Mouse (Mus musculus) retina, embryonic 14.5 days (tissue): ENCODE results near the gene Gm136.
"Not testable (repeated sequence)": the region's sequence is repeated elsewhere in the genome, so short reads cannot be mapped to it uniquely, and the experiment has no call there.

Experiments used
- DNase-seq: peaks from one replicate; pipeline ENCODE4 v3.0.0-alpha.2; 2015; ENCODE audit warnings: low spot score

The Gm136 gene

DNA sequence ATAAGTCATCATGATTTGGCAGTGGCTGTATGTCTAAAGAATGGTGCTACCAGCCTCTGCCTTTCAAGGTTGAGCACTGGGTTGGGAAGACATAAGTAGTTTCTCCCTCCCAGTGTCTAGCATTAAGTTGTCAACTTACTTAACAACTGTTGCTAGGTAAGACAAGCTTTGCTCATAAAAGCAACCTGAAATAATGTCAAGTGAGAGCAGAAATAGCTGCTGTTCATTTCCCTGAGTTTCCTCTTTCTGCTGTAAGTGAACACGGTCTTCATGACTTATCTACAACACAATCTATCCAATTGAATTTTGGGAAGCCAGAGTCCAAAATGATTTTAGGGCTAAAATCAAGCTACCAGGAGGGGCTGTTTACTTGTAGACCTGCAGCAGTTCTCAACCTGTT, at the start of gene Gm136:
TSS of gene Gm136 (minus strand) at position 101 of the 400 bp plus-strand sequence.
- DNase-seq: no peak

DNA sequence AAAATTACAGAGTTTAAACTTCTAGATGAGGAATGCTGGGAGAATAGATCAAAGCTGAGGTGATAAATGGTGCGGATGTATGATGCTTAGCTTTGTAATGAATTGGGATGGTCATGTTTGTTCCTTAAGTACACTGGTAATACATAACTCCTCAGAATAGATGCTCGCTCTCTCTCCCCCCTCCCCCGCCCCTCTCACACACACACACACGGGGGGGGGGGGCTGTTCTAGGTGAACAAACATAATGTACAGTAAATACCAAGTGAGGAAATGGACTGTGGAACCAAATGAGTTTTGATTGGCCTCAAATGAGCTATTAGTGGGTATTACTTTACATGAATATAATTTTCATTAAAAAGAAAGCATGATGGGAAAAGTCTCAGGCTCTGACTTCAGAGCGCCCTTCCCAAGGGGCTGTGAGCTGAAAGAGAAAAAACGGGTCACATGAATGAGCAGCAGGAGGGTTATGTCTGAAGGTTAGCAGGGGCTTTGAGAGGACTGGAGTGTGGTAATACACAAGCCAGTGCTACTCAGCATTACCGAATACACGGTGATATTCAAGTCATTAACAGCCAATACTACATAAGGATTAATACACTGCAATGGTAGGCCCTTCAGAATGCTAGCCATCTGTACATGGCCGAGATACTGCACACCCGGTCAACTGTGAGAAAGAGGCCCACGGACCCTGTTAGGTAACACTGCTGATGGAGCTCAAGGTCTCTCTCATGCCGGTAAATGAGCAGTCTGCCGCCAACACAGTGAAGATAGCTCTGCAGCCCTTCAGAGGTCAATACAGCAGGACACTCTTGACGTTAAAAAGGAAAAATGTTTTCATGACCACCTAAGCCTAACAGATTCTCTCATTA, 45.3 kb upstream of the Gm136 start:
- no peak for DNase-seq

DNA sequence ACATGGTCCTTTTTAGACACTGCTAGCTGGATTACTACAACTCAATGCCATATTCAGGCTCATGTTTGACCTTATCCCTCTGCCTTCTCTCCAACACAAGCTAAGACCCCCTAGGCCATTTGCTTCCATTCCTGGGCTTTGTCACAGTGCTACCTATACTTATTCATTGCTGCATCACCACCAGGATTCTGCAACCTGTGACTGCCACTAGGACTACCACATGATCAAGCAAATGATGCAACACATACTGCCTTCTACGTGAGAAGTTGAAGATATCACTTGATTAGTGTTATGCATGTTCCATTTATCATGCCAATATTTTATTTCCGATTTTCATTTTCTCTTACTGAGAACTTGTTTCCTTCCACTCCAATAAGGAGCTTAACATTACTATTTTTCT, 41.9 kb upstream of the Gm136 start:
- no peak for DNase-seq

DNA sequence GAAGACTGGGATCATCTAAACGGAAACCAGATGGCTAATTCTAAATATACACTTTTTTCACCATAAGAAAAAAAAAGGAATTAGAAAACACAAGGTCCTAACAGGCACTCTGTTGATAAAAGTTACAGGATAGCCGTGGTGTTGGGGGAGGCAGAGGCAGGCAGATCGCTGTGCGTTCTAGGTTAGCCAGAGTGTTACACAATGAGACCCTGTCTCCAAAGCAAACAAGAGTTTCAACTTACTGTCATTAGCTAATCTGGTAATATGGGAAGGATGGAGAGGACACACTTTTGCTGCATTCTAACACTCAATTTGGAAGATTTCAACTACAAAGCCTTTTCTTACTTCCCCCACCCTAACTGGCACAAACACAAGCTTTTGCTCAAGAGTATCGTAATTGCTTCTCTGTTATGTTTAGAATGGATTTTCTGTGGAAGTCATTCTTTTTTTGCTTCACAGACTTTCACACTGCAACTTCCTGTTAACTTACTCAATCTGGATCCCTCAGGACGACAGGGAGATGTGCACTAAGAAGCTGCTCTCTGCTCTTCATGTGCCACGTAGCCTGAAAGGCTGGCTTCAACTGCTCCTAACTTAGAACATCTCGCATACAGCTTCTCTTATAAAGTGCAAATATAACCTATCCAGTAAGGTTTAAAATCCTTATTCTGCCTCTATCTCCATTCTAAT, 41.4 kb upstream of the Gm136 start:
- DNase-seq: no peak

DNA sequence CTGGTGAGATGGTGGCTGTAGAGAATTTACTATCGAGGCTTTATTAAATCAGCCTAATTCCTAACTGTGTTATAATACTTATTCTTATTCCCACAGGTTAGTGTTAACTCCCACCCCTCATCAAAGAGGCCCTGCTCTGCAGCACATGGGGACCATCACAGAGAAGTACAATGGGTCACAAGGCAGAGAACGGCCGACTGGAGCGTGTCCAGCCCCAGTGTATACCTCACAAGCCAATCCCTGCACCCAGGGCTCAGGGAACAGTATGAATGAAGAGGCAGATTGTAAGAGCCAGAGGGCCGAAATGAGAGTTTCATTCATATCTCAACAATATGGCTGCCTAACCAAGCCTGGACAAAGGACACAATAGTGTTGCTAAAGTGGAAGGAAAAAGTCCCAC, 40.2 kb upstream of the Gm136 start:
- DNase-seq: no peak

DNA sequence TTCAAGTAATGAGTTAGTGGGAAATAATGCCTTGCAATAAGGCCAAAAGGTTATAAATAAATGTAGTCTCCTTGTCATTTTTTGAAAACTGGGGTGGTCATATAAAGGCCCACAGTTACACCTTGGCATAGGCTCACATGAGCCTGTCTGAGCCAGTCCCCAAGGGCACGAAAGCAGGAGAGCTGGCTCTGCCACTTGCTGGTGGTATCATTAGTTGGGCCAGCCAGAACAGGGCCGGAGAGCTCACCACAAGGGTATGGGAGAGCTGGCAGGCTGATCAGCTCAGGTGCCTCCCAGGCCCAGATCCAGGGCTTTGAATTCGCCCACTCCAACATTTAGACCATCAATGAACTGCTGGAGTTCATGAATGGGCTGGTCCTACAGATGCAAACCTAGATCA, 30.4 kb upstream of the Gm136 start:
- no peak for DNase-seq

DNA sequence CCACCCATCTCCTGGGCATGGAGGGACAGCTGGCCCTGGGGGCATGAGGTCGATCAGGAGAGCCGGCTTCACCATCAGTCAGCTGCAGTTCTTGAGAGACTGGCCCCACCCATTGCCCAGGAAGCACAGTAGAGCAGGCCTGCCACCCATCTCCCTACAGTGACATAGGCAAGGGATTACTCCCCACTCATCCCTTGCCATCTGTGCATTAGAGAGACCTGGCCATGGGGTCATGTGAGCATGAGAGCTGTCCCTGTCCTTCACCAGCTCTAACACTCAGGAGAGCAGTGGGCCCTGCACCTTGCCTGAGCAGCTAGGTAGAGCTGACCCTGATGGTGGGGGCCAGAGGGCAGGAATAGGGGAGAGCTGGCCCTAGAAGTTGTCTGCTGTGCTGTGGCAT, 29.6 kb upstream of the Gm136 start:
- DNase-seq: no peak

DNA sequence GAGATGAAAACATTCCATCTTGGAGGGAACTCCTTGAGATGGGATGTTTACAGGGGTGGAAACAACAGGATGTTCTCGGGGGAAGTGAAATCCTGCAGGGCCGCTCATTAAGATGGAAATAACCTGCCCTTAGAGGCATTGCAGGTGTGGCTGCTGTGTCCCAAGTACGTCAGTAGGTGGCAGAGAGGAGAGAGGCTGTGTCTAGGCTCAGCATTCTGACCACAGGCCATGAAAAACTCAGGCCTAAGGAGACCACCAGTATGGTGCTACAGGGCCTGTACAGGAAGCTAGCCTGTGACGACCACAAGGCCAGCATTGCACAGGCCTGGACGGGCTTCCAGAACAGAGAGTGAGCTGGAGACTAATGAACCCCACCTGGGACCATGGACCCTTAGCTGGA, 28.8 kb upstream of the Gm136 start:
- DNase-seq: no peak

DNA sequence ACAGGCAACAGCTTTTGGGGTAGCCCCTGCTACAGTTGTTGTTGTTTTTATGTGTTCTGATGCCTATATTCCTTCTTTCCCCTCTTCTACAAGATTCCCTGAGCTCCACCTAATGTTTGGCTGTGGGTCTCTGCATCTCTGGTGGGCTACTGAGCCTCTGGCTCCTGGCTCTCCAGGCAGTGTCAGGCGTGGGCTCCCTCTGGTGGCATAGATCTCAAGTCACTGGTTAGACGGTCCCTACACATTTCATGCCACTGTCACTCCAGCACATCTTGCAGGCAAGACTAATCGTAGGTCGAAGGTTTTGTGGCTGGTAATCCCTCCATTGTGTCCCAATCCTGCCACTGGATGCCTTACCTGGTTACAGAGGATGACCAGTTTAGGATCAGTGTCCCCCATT, 26.7 kb upstream of the Gm136 start:
- peak; percentile 68 for DNase-seq

DNA sequence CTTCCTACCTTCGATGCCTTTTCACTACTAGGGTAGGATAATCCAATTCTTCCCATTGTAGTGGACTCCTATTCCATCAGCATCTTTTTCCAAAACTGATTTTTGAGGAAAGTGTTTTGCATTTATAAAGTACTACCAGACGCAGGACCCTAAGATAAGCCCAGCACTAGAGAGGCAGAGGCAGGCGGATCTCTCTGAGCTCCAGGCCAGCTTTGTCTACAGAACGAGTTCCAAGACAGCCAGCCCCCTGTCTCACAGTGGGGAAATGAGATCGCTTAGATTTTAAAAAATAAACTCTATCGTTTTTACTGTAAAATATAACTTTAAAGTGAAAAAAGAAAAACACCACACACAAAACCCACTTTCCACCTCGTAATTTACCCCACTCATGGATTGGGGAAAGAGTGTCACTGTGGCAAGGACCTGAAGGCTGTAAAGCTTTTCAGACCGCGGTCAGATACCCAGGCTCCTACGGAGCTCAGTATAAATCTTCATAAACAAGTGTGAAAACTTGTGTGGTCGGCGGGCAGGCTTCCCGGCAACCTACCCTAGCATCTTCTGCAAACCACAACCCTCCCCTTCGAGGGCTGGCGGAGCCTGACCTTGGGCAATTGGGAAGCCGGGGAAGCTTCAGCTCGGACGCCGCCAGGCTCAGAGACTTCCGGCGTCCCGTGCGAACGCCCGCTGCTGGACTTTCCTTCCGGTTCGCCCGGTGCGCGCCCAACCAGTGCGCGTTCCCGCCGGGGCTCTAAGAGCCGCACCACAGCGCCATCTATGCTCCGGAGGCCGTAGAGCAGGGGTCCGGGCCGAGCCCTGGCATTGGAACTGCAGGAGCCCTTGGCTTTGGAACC, 21.8 kb upstream of the Gm136 start, which contains the start of gene Smim8:
TSS of gene Smim8 (minus strand) at position 747 of the 851 bp plus-strand sequence.
- peak; percentile 96 for DNase-seq

DNA sequence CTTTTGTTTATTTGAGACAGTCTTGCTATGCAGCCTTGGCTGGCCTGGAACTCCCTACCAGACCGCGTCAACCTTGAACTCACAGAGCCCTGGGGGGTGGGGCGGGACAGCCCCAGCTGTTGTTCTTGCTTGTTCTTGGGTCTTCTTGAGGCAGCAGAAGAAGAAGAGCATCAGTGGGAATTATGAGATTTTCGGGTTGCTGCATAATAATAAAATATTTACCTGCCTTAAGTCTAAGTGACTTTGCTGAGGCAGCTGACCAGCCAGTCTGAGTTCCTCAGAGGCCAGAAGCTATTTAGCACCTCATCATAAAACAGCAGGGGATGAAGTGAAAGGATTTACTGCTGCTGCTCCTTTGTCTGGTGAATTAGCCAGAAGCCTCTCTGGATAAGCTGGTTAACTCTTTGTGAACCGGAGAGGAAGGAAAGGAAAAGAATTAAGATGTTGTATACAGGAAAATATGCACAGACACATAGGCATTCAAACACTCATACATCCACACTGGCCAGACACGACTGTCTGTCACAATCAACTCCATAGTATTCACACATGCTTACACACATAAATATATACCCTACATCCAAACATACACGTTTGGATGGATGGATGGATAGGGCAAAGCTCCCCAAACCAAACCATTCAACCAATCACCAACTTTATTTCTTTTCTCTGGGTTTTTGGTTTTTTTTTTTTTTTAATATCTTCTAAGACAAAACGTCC, 15.7 kb upstream of the Gm136 start:
- peak; percentile 52 for DNase-seq

DNA sequence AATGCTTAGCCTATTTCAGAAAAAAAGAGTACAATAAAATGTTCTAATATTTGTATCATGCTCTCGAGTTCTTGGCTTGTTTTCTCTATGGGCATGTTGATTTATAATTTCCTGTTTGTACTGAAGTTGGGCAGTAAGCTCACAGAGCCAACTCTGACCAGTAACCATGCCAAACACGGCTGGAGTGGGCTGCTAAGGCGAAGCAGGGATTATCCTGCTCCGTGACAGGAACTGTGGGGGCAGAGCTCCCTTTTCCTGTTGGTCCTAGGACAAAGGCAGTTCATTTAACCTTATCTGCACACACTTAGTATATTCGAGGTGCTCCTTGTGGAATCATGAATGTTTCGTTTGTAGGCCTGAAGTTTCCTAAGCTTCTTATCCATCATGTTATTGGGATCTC, 6.8 kb downstream of the Gm136 start:
- no peak for DNase-seq

DNA sequence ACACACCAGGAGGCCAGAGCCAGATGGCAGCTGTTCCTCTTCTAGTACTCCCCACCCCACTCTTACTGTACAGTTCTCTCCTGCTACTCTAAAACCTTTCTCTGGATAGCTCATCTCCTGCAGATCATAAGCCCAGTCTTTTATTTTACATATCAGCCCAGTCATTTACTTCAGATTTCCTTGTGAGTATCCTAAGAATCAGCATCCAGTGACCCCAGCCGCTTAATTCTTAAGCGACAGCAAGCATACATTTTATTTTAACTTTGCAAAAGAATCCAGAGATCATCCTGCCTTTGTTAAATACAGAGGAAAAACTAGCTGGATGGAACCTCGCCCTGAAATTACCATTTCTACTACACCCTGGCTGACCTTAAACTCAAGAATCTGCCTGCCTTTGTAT, 21.6 kb downstream of the Gm136 start:
- DNase-seq: no peak

DNA sequence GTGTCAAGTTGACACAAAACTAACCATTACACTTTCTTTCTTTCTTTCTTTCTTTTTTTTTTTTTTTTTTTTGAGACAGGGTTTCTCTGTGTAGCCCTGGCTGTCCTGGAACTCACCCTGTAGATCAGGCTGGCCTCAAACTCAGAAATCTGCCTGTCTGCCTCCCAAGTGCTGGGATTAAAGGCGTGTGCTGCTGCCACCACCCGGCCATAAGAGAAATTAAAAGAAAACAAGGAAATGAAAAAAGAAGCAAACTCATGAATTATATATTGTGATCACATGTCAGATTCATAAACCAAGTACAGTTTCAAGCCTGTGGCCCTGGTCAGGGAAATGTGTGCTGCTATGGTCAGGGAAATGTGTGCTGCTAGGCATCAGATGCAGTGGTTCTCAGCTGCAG, 22.6 kb downstream of the Gm136 start:
- DNase-seq: not testable (repeated sequence)

DNA sequence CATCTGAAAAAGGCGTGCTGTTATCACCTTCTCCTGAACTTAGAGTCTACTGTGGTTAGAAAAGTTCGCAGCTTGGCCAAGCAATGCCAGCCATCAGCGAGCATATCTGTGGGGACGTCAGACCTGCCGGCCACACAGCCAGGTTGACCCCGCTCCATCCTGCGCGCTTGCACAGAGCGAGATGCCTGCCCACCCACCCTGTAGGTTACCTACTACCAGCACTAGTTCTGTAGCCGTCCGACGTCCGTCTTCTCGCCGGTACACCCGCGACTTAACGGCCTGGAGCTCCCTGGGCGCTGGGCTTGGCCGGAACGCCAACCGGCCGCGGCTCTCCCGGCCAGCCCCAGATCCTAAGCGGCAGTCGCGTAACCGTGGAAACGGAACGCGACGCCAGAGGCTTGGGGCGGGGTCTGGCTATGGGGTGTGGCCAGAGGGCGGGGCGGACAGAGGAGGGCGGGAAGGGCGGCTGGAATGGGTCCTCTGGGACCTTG, 26.2 kb downstream of the Gm136 start, which contains the start of gene Cfap206:
TSS of gene Cfap206 (minus strand) at position 356 of the 491 bp plus-strand sequence.
- DNase-seq: peak; percentile 85

DNA sequence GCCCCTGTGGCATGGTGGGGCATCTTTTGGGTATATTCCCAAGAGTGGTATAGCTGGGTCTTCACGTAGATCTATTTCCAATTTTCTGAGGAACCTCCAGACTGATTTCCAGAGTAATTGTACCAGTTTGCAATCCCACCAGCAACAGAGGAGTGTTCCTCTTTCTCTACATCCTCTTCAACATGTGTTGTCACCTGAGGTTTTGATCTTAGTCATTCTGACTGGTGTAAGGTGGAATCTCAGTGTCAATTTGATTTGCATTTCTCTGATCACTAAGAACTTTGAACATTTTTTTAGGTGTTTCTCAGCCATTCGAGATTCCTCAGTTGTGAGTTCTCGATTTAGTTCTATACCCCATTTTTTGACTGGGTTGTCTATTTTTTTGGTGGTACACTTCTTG, 30.4 kb downstream of the Gm136 start:
- not testable (repeated sequence) for DNase-seq

DNA sequence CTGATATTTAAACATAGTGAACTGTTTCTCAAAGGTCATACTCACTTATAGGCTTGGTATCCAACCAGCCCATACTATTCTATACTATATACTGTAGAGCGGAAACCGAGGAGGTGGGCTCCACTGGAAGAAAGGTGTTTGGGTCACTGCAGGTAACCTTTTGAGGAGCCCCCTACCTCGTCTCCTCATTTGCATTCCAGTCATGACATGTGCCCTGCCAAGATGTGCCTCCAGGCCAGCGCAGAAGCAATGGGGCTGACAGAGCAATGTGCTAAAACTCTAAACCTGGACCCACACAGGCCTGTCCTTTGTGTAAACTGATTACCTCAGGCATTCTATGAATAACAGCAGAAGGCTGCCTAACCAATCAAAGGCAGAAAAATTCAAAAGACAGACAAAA, 31.8 kb downstream of the Gm136 start:
- DNase-seq: no peak

DNA sequence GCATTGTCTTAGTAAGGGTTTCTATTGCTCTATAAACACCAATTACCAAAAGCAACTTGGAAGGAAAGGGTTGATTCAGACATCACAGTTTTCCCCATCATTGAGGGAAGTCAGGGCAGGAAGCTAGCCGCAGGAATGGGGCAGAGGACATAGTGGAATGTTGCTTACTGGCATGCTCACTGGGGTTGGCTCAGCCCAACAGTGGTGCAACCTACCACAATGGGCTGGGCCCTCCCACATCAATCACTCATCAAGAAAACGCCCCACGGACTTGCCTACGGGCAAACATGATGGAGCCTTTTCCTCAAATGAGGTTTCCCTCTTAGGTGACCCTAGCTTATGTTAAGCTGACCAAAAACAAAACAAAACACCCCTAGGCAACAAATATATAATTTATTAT, 32.9 kb downstream of the Gm136 start:
- no peak for DNase-seq

DNA sequence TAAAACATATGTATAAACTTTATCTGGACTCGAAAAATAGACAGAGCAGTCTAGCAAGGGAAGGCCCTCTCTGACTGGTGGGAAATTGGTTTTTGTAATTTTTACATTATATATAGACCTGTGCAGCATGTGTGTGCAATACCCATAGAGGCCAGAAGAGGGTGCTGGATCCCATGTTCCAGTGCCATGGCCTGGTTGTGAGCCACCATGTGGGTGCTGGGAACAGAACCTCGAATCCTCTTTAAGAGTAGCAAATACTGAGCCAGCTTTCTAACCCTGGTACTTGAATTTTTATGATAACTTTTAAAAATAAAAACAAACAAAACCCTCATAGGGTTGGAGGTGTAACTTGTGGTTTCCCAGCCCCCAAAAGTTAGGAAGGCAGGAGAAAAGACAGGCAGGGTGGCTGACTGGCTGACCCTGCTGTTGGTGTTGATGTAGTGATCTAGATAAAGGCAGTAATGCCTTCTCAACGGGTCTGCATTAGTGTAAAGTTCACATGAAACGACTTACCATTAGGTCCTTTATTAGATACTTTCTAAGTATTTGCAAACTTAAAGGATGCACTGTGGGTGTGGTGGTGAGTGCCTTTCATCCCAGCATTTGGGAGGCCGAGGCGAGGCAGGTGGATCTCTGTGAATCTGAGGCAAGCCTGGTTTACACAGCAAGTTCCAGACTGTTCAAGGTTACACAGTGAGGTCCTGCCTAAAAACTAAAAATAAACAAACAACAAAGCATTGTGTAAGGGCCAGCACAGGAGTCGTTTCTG, 35.8 kb downstream of the Gm136 start:
- no peak for DNase-seq

DNA sequence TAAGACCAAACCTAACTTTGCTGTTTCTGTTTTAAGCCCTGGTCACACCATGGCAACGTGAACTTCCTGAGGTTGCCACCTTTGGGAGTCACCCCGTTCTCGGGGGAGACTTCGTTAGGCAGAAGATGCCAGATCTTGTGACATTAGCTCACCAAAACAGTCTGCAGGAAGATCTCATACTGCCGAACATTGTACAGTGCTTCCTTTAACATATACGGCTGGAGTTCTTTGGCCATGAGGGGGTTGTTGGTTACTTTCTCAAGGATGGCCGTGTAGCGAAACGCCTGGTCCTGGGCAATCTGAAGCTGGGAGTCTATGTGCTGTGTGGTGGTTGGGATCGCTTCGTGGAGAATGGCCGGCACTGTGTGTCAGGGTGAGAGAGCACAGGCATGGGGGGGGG, 36.6 kb downstream of the Gm136 start:
- DNase-seq: no peak

DNA sequence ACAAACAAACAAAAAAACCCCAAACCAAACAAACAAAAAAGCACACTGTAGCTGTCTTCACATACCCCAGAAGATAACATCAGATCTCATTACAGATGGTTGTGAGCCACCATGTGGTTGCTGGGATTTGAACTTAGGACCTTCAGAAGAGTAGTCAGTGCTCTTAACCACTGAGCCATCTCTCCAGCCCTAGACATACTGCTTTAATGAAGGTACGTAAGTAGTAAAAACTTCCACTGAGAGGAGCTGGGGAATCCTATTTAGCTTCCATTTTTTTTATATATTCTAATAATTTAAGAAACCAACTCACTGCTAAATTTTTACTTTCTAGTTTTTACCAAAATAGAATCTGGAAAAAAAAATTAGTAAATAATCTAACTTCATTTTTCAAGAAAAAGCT, 41.0 kb downstream of the Gm136 start:
- no peak for DNase-seq
